Mouse (Mus musculus) testis, adult 2 months (tissue): ENCODE data around the gene Nfix.

ENCODE experiments used
- CTCF ChIP-seq: fragments of 200-500 bp; IDR thresholded peaks from 2 replicates; pipeline ENCODE4 v1.5.1; 2012; ENCODE audit warnings: low read depth, mild to moderate bottlenecking, inconsistent platforms, low read length, moderate library complexity; ENCODE audit not compliant: control insufficient read depth, insufficient read depth, insufficient replicate concordance
- POLR2A ChIP-seq: fragments of 200-500 bp; IDR thresholded peaks from 2 replicates; pipeline ENCODE4 v1.6.1; 2012; ENCODE audit warnings: low read depth, mild to moderate bottlenecking, inconsistent platforms, low read length, moderate library complexity; ENCODE audit not compliant: control insufficient read depth

DNA sequence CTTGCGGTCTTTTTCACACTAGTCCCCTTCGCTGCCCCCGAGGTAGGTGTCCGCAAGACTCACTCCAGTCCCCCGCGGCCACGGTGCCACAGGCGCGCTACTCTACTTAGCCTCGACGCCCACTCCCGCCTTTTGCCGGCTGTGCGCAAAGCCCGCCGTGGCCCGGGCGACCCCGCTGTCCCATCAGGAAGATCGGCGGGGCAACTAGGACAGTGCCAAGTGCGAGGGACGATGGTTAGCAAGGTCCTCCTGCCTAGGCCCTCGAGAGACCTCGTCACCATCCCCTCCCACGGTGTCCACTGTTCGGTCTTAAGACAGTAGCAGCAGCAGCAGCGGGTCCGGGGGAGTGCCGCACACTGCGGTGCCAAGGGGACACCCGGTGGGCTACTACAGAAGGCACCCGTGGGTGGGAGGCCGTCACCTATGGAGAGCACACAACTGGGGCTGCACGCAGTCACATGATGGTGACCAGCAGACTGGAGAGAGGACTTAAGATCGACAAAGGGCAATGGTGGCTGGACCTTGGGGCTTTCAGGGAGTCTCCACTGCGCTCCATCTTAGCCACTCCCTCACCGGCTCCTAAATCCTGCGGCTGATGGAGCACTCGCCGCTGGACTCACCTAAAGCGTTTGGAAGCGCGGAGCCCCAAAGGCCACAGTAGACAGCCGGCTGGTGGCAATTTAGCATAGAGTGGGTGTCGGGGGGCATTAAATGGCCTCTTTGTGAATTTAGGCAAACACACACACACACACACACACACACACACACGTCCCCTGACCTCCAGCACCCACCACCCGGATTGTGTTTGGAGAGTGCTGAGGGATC is 15.3 kb downstream of the Nfix start:
- TF ChIP-seq POLR2A (no peak), CTCF (no peak)
